Mouse (Mus musculus): ENCODE data around the gene Zfp683.

GRCm38 (mm10) chr4:134043041-134043440 lies 10.6 kb upstream of the Zfp683 start:
- TF ChIP-seq CTCF (IDR thresholded peaks at IDR 0.05) (no peak), EP300 (IDR thresholded peaks at IDR 0.05) (no peak)
